Mouse (Mus musculus): ENCODE measurements at regions not wholly inside any gene's neighbourhood (a gene's known extent, or its start where the extent isn't known, plus 50 kb on each side); places are given as distances from the start of the nearest gene placed in this dataset.

- DNase-seq: no peak
Measured at GRCm38 (mm10) chr3:51092079-51093028, 131.9 kb upstream of the Noct start.

- no peak for DNase-seq
Measured at GRCm38 (mm10) chr3:51095847-51096447, 128.3 kb upstream of the Noct start.

- no peak for DNase-seq
Measured at GRCm38 (mm10) chr3:51096545-51096944, 127.7 kb upstream of the Noct start.

GRCm38 (mm10) chr3:51097362-51097761 lies 126.9 kb upstream of the Noct start:
- DNase-seq: no peak

GRCm38 (mm10) chr3:51099966-51100365 lies 124.3 kb upstream of the Noct start:
- no peak for DNase-seq

- DNase-seq: no peak
Measured at GRCm38 (mm10) chr3:51108639-51109202, 115.5 kb upstream of the Noct start.

- DNase-seq: peak; percentile 16
Measured at GRCm38 (mm10) chr3:51111241-51111640, 113.0 kb upstream of the Noct start.

GRCm38 (mm10) chr3:51112351-51112750 lies 111.9 kb upstream of the Noct start:
- DNase-seq: no peak

- DNase-seq: no peak
Measured at GRCm38 (mm10) chr3:51115921-51116320, 108.3 kb upstream of the Noct start.

- no peak for DNase-seq
Measured at GRCm38 (mm10) chr3:51118706-51119105, 105.5 kb upstream of the Noct start.

GRCm38 (mm10) chr3:51120522-51120921 lies 103.7 kb upstream of the Noct start:
- no peak for DNase-seq

- DNase-seq: peak; percentile 61
Measured at GRCm38 (mm10) chr3:51121703-51122540, 102.3 kb upstream of the Noct start.

GRCm38 (mm10) chr3:51122541-51122935 lies 101.7 kb upstream of the Noct start:
- DNase-seq: no peak

- no peak for DNase-seq
Measured at GRCm38 (mm10) chr3:51127875-51128274, 96.4 kb upstream of the Noct start.

- DNase-seq: no peak
Measured at GRCm38 (mm10) chr3:51128491-51129155, 95.6 kb upstream of the Noct start.

GRCm38 (mm10) chr3:51130709-51131108 lies 93.5 kb upstream of the Noct start:
- DNase-seq: no peak

GRCm38 (mm10) chr3:51131341-51131740 lies 92.9 kb upstream of the Noct start:
- DNase-seq: no peak

- no peak for DNase-seq
Measured at GRCm38 (mm10) chr3:51132736-51133135, 91.5 kb upstream of the Noct start.

GRCm38 (mm10) chr3:51135581-51135980 lies 88.7 kb upstream of the Noct start:
- no peak for DNase-seq

- DNase-seq: no peak
Measured at GRCm38 (mm10) chr3:51137730-51138312, 86.4 kb upstream of the Noct start.

GRCm38 (mm10) chr3:51145985-51146384 lies 78.3 kb upstream of the Noct start:
- no peak for DNase-seq

Measured in gastrocnemius, postnatal 10 days (tissue).